Mouse (Mus musculus) myocyte (in vitro differentiated cells): Measurements from ENCODE around the gene D6Ertd527e. TPM values are rescaled to one million over a fixed set of nuclear protein-coding genes. Genes with fewer than 3 reads are reported as not detected.

ENCODE experiments used
- H3K27me3 ChIP-seq: one replicate; pipeline ENCODE4 v1.6.1; 2011; ENCODE audit not compliant: control insufficient read depth, insufficient read depth, insufficient read length
- H3K36me3 ChIP-seq: one replicate; pipeline ENCODE4 v1.6.1; 2011; ENCODE audit not compliant: control insufficient read depth, insufficient read depth
- H3K4me2 ChIP-seq: one replicate; pipeline ENCODE4 v1.6.1; 2011; ENCODE audit warnings: low read depth, control low read depth
- H3K4me3 ChIP-seq: one replicate; pipeline ENCODE4 v1.5.1; 2011; ENCODE audit warnings: mild to moderate bottlenecking, control low read depth, moderate library complexity
- H3K79me2 ChIP-seq: one replicate; pipeline ENCODE4 v1.6.1; 2011; ENCODE audit not compliant: control insufficient read depth, insufficient read depth
- H3ac ChIP-seq: one replicate; pipeline ENCODE4 v1.6.1; 2011; ENCODE audit not compliant: control insufficient read depth, insufficient read length
- CEBPB ChIP-seq: IDR thresholded peaks from 2 replicates; pipeline ENCODE4 v1.6.1; 2011; ENCODE audit warnings: mild to moderate bottlenecking, moderate library complexity; ENCODE audit not compliant: poor library complexity, insufficient read depth, severe bottlenecking
- E2F4 ChIP-seq: IDR thresholded peaks from one replicate; pipeline ENCODE4 v1.6.1; 2011; ENCODE audit warnings: mild to moderate bottlenecking, control low read depth, moderate library complexity; ENCODE audit not compliant: insufficient read depth
- MAX ChIP-seq: IDR thresholded peaks from one replicate; pipeline ENCODE4 v1.6.1; 2011; ENCODE audit warnings: low read depth, mild to moderate bottlenecking, control low read depth
- MYOD1 ChIP-seq, 3 experiments: IDR thresholded peaks; one replicate each; pipeline ENCODE4 v1.6.1; 2011; ENCODE audit warnings: control low read depth in 2 of 3, low read depth in 2 of 3, mild to moderate bottlenecking in 2 of 3, moderate library complexity in 1 of 3; ENCODE audit not compliant: insufficient read length in 2 of 3, control insufficient read depth in 1 of 3
- MYOG ChIP-seq, 3 experiments: IDR thresholded peaks; one replicate each; pipeline ENCODE4 v1.6.1; 2011; ENCODE audit warnings: control low read depth in 2 of 3, low read depth in 2 of 3, mild to moderate bottlenecking in 2 of 3; ENCODE audit not compliant: insufficient read length in 2 of 3, control insufficient read depth in 1 of 3, insufficient read depth in 1 of 3
- POLR2A ChIP-seq: IDR thresholded peaks from one replicate; pipeline ENCODE4 v1.6.1; 2011; ENCODE audit warnings: low read depth, mild to moderate bottlenecking, control low read depth, moderate library complexity; ENCODE audit not compliant: insufficient read length
- POLR2AphosphoS2 ChIP-seq: IDR thresholded peaks from one replicate; pipeline ENCODE4 v1.6.1; 2011; ENCODE audit warnings: low read depth, control low read depth; ENCODE audit not compliant: insufficient read length
- REST ChIP-seq: IDR thresholded peaks from one replicate; pipeline ENCODE4 v1.6.1; 2011; ENCODE audit warnings: mild to moderate bottlenecking, control low read depth, moderate library complexity; ENCODE audit not compliant: insufficient read depth, insufficient read length
- SRF ChIP-seq: IDR thresholded peaks from one replicate; pipeline ENCODE4 v1.6.1; 2011; ENCODE audit warnings: low read depth; ENCODE audit not compliant: control insufficient read depth, insufficient read length
- TCF12 ChIP-seq: IDR thresholded peaks from one replicate; pipeline ENCODE4 v1.6.1; 2011; ENCODE audit warnings: mild to moderate bottlenecking, control low read depth; ENCODE audit not compliant: poor library complexity, insufficient read depth, severe bottlenecking
- TCF3 ChIP-seq: IDR thresholded peaks from one replicate; pipeline ENCODE4 v1.6.1; 2011; ENCODE audit warnings: low read depth, control low read depth; ENCODE audit not compliant: insufficient read length
- USF1 ChIP-seq: IDR thresholded peaks from one replicate; pipeline ENCODE4 v1.6.1; 2011; ENCODE audit warnings: low read depth, mild to moderate bottlenecking, control low read depth, moderate library complexity
- polyA plus RNA-seq: library from polyadenylated mRNA; unstranded; fragments of >200 nt; fragmentation: generic; extraction: Trizol; gene quantifications from one replicate; pipeline ENCODE4 v1.2.1, GENCODE M21; 2012; ENCODE audit warnings: missing spikeins

Gene D6Ertd527e
- polyA plus RNA-seq, 1 experiment = 0.11 TPM

- Histone ChIP-seq H3K4me2 (no peak overlapping the region), H3K4me3 (no peak overlapping the region), H3K79me2 (no peaks in the 10 kb centered on the region), H3K36me3 (peaks cover 26% of the 10 kb centered on the region), H3ac (no peak overlapping the region), H3K27me3 (no peaks in the 10 kb centered on the region)
- TF ChIP-seq CEBPB = no peak
- no peak for TF ChIP-seq E2F4
- no peak for TF ChIP-seq MYOG (IDR thresholded peaks at IDR 0.05; ENCODE audit: control insufficient read depth in 1 of 3, insufficient read depth in 1 of 3, insufficient read length in 2 of 3, low read depth in 2 of 3)
- TF ChIP-seq USF1 = no peak
- no peak for TF ChIP-seq POLR2AphosphoS2
- no peak for TF ChIP-seq MAX
- TF ChIP-seq REST = no peak
- TF ChIP-seq TCF3 = no peak
- TF ChIP-seq TCF12 = no peak
- no peak for TF ChIP-seq SRF
- TF ChIP-seq MYOD1 (IDR thresholded peaks at IDR 0.05; ENCODE audit: control insufficient read depth in 1 of 3, insufficient read length in 2 of 3, low read depth in 2 of 3) = no peak
- TF ChIP-seq POLR2A = no peak
Observed at GRCm38 (mm10) chr6:87070641-87071040, 33.9 kb upstream of the D6Ertd527e start.

- no peaks in the 10 kb centered on the region for H3K27me3 ChIP-seq
- no peak overlapping the region for H3K4me2 ChIP-seq
- H3K36me3 ChIP-seq = peaks cover 22% of the 10 kb centered on the region
- H3K4me3 ChIP-seq = no peak overlapping the region
- no peaks in the 10 kb centered on the region for H3K79me2 ChIP-seq
- TF ChIP-seq USF1 (no peak), CEBPB (no peak), REST (no peak), SRF (no peak), E2F4 (no peak), MYOD1 (IDR thresholded peaks at IDR 0.05; ENCODE audit: control insufficient read depth in 1 of 3, insufficient read length in 2 of 3, low read depth in 2 of 3) (no peak), POLR2A (no peak), TCF12 (no peak), MAX (no peak), MYOG (IDR thresholded peaks at IDR 0.05; ENCODE audit: control insufficient read depth in 1 of 3, insufficient read depth in 1 of 3, insufficient read length in 2 of 3, low read depth in 2 of 3) (no peak), POLR2AphosphoS2 (no peak), TCF3 (no peak)
- H3ac ChIP-seq = no peak overlapping the region
Observed at GRCm38 (mm10) chr6:87072759-87073158, 31.8 kb upstream of the D6Ertd527e start.

- H3K4me2 ChIP-seq = no peak overlapping the region
- H3ac ChIP-seq = no peak overlapping the region
- H3K4me3 ChIP-seq = no peak overlapping the region
- no peaks in the 10 kb centered on the region for H3K27me3 ChIP-seq
- peaks cover 23% of the 10 kb centered on the region for H3K36me3 ChIP-seq
- no peaks in the 10 kb centered on the region for H3K79me2 ChIP-seq
- TF ChIP-seq E2F4 (no peak), CEBPB (peak; percentile 54; the same call in 1 of the 2 replicates), MYOG (IDR thresholded peaks at IDR 0.05; ENCODE audit: control insufficient read depth in 1 of 3, insufficient read depth in 1 of 3, insufficient read length in 2 of 3, low read depth in 2 of 3) (peak; percentile 79 to 98 (median 96)), MYOD1 (IDR thresholded peaks at IDR 0.05; ENCODE audit: control insufficient read depth in 1 of 3, insufficient read length in 2 of 3, low read depth in 2 of 3) (peak; percentile 93 to 98 (median 94)), SRF (no peak), TCF3 (peak; percentile 83), TCF12 (peak; percentile 96)
Observed at GRCm38 (mm10) chr6:87075092-87075685, 29.4 kb upstream of the D6Ertd527e start.

- Histone ChIP-seq H3K79me2 (no peaks in the 10 kb centered on the region), H3K27me3 (no peaks in the 10 kb centered on the region), H3K4me3 (no peak overlapping the region), H3ac (no peak overlapping the region), H3K36me3 (peaks cover 38% of the 10 kb centered on the region), H3K4me2 (no peak overlapping the region)
- TF ChIP-seq MYOD1 (IDR thresholded peaks at IDR 0.05; ENCODE audit: control insufficient read depth in 1 of 3, insufficient read length in 2 of 3, low read depth in 2 of 3) (no peak), TCF3 (no peak), CEBPB (no peak), MAX (no peak), TCF12 (no peak), REST (no peak), POLR2A (no peak), USF1 (no peak), MYOG (IDR thresholded peaks at IDR 0.05; ENCODE audit: control insufficient read depth in 1 of 3, insufficient read depth in 1 of 3, insufficient read length in 2 of 3, low read depth in 2 of 3) (no peak), SRF (no peak), E2F4 (no peak)
Observed at GRCm38 (mm10) chr6:87079457-87079856, 25.1 kb upstream of the D6Ertd527e start.

- Histone ChIP-seq H3K4me2 (no peak overlapping the region), H3K79me2 (no peaks in the 10 kb centered on the region), H3K4me3 (no peak overlapping the region), H3K27me3 (no peaks in the 10 kb centered on the region), H3K36me3 (peaks cover 50% of the 10 kb centered on the region), H3ac (no peak overlapping the region)
- TF ChIP-seq SRF (no peak), POLR2AphosphoS2 (no peak), MYOD1 (IDR thresholded peaks at IDR 0.05; ENCODE audit: control insufficient read depth in 1 of 3, insufficient read length in 2 of 3, low read depth in 2 of 3) (no peak), MAX (no peak), MYOG (IDR thresholded peaks at IDR 0.05; ENCODE audit: control insufficient read depth in 1 of 3, insufficient read depth in 1 of 3, insufficient read length in 2 of 3, low read depth in 2 of 3) (no peak), POLR2A (no peak), USF1 (no peak), E2F4 (no peak), CEBPB (no peak)
Observed at GRCm38 (mm10) chr6:87085026-87085425, 19.5 kb upstream of the D6Ertd527e start.
